Mouse (Mus musculus) adrenal gland, adult 8-10 months (tissue): ENCODE results near the gene Uspl1. TPM values are rescaled to one million over a fixed set of nuclear protein-coding genes. Genes with fewer than 3 reads are reported as not detected.

Source experiments
- DNase-seq: peaks from one replicate; pipeline ENCODE4 v3.0.0; 2022
- total RNA-seq, 4 experiments: library from RNA; stranded (reverse); gene quantifications; 2 replicates each; pipeline ENCODE4 v1.2.4; 2022

Uspl1 gene
- total RNA-seq, 4 experiments from 2014 or later, result 34.8 to 44.1 (median 37.0) TPM

- no peak for DNase-seq
Observed at GRCm38 (mm10) chr5:149168816-149169215, 15.3 kb upstream of the Uspl1 start.

DNA sequence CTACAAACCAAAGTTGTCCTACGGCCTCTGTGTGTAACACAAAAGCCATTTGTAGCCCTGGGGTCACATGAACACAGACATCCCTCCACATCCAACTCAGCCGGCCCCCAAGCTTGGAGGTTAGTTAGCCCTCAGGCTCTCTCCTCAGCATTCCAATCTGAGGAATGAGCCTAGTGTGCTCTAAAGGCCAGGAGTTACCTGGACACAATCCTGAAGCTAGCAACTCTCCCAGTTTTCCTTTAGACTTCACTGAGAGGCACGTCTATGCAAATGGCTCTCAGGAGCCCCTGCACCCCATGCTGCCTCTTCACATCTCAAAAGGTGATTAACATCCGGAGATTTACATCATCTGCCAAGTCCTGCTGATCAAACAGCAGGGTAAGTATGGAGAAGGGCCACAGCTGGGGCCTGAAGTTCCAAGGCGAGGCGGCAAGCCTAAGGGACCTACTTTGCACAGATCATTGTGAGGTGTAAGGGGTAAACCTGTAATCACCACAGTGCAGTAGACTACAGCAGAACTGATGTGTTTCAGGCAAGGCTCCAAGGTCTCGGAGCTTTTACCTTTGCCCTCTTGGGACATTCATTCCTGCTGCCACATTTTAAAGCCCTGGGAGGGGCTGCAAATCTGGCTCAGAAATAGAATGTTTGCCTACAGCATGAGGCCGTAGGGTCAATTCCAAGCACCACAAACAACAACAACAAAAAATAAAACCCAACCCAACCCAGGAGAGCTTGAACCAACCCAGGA, 13.1 kb upstream of the Uspl1 start:
- DNase-seq, result no peak

DNA sequence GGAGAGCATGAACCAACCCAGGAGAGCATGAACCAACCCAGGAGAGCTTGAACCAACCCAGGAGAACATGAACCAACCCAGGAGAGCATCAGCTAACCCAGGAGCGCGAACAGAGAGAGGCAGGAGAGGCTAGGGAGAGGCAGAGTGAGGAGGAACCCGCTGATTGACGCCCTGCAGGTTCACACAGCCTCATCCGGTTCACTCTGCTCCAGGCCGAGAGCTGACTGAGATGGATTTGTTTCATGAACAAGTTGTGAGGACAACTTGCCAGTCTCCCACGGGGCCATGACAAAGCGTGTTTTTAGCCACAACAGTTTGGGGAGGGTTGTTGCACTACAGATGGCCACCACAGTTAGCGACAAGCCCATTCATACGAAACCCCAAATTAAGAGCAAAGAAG, 11.9 kb upstream of the Uspl1 start:
- DNase-seq, result no peak

DNA sequence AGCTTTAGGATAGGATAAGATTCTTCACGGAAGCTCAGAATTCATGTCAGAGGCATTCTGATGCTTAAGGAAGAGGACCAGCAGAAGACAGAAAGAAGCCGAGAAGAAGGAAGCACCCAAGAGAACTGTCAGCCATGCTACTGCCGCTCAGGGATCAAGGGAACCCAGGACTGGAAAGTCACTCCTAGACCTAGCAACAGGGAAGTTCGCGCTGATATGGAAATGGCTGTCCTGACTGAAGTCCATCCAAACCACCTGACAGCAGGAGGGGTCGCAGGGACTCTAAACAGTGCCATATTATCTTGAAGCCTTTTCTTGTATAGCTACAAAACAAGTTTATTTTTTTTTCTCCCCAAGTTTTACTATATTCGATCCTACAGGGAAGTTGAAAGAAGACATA, 9.6 kb upstream of the Uspl1 start:
- DNase-seq, result no peak

GRCm38 (mm10) chr5:149175736-149176135, 8.4 kb upstream of the Uspl1 start:
- no peak for DNase-seq

DNA sequence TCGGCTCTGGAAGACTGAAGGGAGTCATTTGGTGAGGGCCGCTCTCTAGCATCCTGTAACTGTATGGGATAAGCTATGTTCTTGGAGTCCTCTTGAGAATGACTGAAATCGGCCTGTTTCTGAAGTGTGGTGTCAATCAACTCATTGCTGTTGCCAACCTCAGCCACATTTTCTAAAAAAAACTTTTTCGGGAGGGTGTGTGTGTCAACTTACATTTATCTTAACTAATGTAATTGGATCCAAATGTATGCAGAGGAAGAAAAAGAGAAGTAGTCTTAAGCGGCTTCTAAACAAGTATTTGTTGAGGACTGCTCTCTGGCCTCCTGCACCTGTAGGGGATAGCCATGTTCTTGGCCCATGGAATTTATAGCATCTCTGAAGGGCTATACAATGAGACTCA, 6.1 kb upstream of the Uspl1 start:
- no peak for DNase-seq

GRCm38 (mm10) chr5:149179826-149180225, 4.3 kb upstream of the Uspl1 start:
- no peak for DNase-seq

DNA sequence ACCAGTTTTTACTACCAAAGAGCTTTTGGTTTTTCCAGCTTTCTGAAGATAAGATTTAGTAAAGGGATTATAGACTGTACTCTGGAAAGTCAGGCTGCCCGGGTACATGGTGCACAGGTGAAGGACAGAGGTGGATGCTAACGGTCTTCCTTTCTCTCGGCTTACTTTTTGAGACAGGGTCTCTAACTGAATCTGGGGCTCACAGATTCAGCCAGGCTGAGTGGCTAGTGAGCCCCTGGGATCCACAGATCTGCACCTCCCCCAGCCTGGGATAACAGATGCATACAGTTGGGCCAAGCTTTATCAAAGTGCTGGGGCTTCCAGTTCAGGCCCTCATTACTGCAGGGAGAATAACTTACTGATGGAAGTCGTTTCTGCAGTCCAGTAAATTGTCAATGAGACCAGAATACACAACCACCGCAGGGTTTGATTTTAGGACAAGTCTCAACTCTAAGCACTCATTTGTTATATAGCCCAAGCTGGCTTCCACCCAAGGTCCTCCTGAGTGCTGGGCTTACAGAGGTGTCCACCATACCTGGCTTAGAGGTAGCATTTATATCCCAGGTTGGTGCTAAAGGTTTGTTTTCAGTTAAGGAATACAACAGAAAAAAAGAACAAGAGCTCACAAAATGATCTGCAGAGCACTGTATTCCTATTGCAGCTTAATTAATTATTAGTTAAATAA, 1.8 kb upstream of the Uspl1 start:
- DNase-seq, result no peak

- no peak for DNase-seq
Observed at GRCm38 (mm10) chr5:149183122-149183521, 1.0 kb upstream of the Uspl1 start.

DNA sequence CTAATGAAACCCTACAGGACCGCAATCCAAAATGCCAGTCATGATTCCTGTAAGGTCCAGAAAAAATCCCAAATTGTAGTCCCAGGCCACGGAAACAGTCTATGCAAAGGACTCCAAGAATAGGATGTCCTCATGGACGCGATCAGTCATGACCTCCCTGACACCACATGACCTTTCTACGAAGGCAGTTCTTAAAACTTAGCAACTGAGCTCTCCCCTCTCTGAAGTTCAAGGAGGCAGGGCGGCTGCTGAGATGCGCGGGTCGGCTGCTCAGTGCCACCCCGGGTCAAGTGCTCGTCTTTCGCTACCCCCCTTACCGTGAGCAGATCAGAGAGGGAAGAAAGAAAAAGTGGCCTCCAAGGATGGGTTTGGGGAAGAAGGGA, 438 bp upstream of the Uspl1 start:
- DNase-seq, result no peak

GRCm38 (mm10) chr5:149184844-149185186, 665 bp downstream of the Uspl1 start:
- no peak for DNase-seq

DNA sequence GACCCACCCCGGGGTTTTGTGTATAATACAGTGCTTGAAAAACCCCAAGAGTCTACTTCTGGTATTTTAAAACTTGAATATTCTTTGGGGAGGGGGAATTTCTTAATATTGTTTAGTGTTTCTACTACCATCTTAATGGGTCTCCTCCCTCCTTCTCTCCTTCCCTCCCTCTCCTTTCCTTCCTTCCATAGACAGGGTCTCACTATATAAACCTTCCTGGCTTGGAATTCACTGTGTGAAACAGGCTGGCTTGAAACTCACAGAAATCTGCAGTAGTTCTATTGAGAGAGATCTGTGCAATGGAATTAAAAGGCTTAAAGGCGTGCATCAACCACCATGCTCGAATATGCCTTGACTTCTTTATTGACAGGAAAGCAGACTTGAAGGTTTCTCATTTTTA, 1.7 kb downstream of the Uspl1 start:
- no peak for DNase-seq

DNA sequence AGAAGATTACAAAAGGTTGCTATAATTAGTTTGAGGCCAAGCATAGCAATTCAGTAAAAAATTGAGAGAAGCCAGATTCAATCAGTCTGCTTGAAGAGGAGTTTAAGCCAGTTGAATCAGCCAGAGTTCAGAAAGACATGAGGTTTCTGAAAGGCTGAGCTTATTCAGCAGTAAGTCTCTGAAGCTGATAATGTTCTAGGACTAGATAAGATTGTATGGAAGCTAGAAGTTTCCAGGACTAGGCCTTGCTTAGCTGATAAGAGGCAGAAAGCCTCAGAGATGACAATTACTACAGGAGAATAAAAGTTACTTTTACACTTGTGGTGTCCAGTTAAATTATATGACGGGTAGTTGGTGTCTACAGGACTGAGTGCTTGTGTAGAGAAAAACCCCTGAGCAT, 6.0 kb downstream of the Uspl1 start:
- no peak for DNase-seq

DNA sequence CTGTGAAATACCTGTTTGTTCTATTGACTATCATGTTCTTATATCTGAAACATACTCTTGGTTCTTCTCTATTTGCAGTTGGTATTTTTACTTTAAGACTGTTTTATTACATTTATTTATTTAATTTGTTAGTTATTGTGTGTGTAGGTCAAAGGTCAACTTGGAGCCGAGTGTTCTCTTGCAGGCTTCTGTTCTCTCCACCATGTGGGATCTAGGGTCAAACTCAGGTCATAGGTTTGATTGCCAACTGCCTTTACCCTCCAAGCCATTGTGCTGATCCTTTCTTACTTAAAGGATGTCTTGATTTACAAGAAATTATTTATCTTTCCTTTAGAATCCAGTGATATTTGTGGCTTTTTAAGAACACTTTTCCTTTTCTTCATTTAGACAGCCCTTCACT, 12.5 kb downstream of the Uspl1 start:
- no peak for DNase-seq

DNA sequence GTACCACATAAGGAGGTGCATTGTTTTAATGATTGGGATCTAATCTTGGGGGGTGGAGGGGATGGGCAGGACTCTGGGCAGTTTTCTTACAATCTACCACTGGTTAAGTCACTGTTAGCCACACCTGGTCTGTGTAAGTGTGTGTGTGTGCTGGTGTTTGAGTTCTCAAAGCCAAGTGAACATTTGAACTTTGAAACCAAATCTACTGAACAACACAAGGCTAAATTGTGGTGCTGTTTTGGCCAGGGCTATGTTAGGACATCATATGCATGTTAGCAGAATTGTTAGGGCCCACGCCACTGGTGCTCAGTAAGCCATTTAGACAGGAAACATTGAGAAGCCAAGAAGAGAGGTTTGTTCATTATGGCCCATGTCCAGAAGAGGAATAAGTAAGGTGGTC, 14.6 kb downstream of the Uspl1 start:
- no peak for DNase-seq

GRCm38 (mm10) chr5:149202941-149203340, 18.8 kb downstream of the Uspl1 start:
- peak; percentile 48 for DNase-seq

- DNase-seq, result no peak
Observed at GRCm38 (mm10) chr5:149203796-149204375, 19.7 kb downstream of the Uspl1 start.

GRCm38 (mm10) chr5:149204822-149205221, 20.7 kb downstream of the Uspl1 start:
- no peak for DNase-seq

DNA sequence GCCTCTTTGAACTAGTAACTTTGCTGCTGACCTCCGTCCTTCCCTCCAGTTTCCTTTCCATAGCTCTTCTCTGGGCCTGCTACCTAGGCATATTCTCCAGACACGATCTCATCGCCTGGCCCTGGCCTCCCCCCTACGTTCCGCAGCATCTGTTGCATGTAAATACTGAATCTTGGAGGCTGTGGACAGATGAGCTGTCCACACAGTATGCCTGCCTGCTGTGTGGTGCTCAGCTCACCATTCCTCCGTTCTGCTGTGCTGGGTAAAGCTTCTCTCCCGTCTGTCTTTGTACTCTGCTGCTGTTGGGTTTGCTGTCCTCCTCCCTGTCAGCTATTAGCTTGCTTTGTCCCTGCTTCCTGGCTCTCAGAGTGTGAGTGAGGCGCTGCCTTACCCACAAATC, 21.1 kb downstream of the Uspl1 start:
- no peak for DNase-seq

DNA sequence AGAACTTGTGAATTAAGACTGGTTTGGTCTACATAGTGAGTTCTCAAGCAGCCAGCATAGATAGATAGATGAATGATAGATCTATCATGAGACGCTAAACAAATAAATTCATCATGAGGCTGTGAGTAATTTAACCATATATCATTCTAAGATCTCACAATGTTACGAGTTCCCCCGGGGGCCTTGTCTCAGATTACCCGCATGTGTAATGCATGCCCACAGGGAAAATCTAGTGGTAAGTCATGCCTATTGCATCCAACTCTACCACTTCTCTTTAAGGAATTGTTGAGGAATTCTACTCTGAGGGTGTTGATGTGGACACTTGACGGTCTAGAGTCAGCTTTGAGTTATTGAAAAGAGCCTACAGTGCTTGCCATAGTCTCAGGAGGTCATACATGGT, 22.1 kb downstream of the Uspl1 start:
- DNase-seq, result no peak

GRCm38 (mm10) chr5:149207661-149208060, 23.5 kb downstream of the Uspl1 start:
- DNase-seq, result no peak

GRCm38 (mm10) chr5:149208776-149209175, 24.6 kb downstream of the Uspl1 start:
- DNase-seq, result no peak

DNA sequence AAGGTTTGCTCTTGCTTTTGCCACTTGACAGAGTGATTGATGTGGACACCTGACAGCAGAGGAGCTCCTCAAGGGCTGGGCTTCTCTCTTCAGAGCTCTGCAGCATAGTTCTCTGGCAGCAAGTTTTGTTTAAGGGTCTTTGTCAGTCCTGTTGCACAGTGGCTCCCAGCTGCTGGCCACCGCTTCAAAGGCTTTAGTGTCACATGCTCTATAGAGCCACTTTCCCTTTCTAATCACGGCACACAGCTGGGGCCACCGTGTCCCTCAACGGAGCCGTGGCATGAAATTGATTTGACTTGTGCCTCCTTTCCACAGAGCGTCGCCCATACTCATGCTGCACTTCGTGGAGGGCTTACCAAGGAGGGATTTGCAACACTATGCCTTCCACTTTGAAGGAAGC, 25.2 kb downstream of the Uspl1 start:
- DNase-seq, result no peak

GRCm38 (mm10) chr5:149211041-149211440, 26.9 kb downstream of the Uspl1 start:
- no peak for DNase-seq
